Mouse (Mus musculus) layer of hippocampus, postnatal 25 days (tissue): ENCODE results near the gene Msx2. TPM values are rescaled to one million over a fixed set of nuclear protein-coding genes. Genes with fewer than 3 reads are reported as not detected.

Experiments used
- DNase-seq, 2 experiments: peaks; one replicate each; pipeline ENCODE4 v3.0.0; 2022; ENCODE audit warnings: mixed read lengths in 2 of 2, low spot score in 1 of 2; ENCODE audit errors: extremely low spot score in 1 of 2
- total RNA-seq, 2 experiments: library from RNA; stranded (reverse); gene quantifications; 2 replicates each; pipeline ENCODE4 v1.2.3; 2021

The Msx2 gene
- under 1 TPM; 0.59 to 0.76 TPM for total RNA-seq

GRCm38 (mm10) chr13:53472614-53473124, at the start of gene Msx2:
TSS of gene Msx2 (minus strand) at chr13:53473074.
- DNase-seq: peak; percentile 32 to 34

GRCm38 (mm10) chr13:53521468-53521867, 48.6 kb upstream of the Msx2 start:
- no peak for DNase-seq

- no peak for DNase-seq
Measured at GRCm38 (mm10) chr13:53520343-53520937, 47.6 kb upstream of the Msx2 start.

- no peak for DNase-seq
Measured at GRCm38 (mm10) chr13:53519727-53520126, 46.9 kb upstream of the Msx2 start.

- DNase-seq: no peak
Measured at GRCm38 (mm10) chr13:53518306-53518705, 45.4 kb upstream of the Msx2 start.

GRCm38 (mm10) chr13:53514574-53514973, 41.7 kb upstream of the Msx2 start:
- DNase-seq: no peak

- DNase-seq: no peak
Measured at GRCm38 (mm10) chr13:53511366-53511765, 38.5 kb upstream of the Msx2 start.

GRCm38 (mm10) chr13:53502406-53502805, 29.5 kb upstream of the Msx2 start:
- DNase-seq: no peak

- DNase-seq: no peak
Measured at GRCm38 (mm10) chr13:53501561-53502253, 28.8 kb upstream of the Msx2 start.

- DNase-seq: no peak
Measured at GRCm38 (mm10) chr13:53501057-53501456, 28.2 kb upstream of the Msx2 start.

GRCm38 (mm10) chr13:53486512-53486911, 13.6 kb upstream of the Msx2 start:
- DNase-seq: no peak

GRCm38 (mm10) chr13:53475701-53476188, 2.9 kb upstream of the Msx2 start:
- no peak for DNase-seq

- no peak for DNase-seq
Measured at GRCm38 (mm10) chr13:53474491-53474890, 1.6 kb upstream of the Msx2 start.

GRCm38 (mm10) chr13:53473991-53474390, 1.1 kb upstream of the Msx2 start:
- DNase-seq: no peak

GRCm38 (mm10) chr13:53473291-53473690, 417 bp upstream of the Msx2 start:
- DNase-seq: no peak

- no peak for DNase-seq
Measured at GRCm38 (mm10) chr13:53471926-53472613, 804 bp downstream of the Msx2 start.

GRCm38 (mm10) chr13:53471411-53471810, 1.5 kb downstream of the Msx2 start:
- DNase-seq: no peak

GRCm38 (mm10) chr13:53470437-53471151, 2.3 kb downstream of the Msx2 start:
- DNase-seq: no peak

GRCm38 (mm10) chr13:53469756-53470155, 3.1 kb downstream of the Msx2 start:
- no peak for DNase-seq

GRCm38 (mm10) chr13:53468171-53468570, 4.7 kb downstream of the Msx2 start:
- DNase-seq: no peak
